Mouse (Mus musculus): ENCODE measurements at regions not wholly inside any gene's neighbourhood (a gene's known extent, or its start where the extent isn't known, plus 50 kb on each side); places are given as distances from the start of the nearest gene placed in this dataset.

- no peaks in the 10 kb centered on the region for H3K9me3 ChIP-seq
- H3K4me3 ChIP-seq: no peak overlapping the region
- H3K27ac ChIP-seq (replicated peaks): 0 out of 2 replicates have a peak overlapping the region, but pooled peaks have one; percentile 9
- H3K36me3 ChIP-seq: no peaks in the 10 kb centered on the region
- H3K4me2 ChIP-seq: no peak overlapping the region; the same call in 1 of the 2 replicates
- H3K4me1 ChIP-seq: peaks cover 18% of the 10 kb centered on the region
- no peak overlapping the region for H3K9ac ChIP-seq
- WGBS: 45% methylated on average over 4 of the region's 4 CpGs
- no peaks in the 10 kb centered on the region for H3K27me3 ChIP-seq (replicated peaks)
- no peak for ATAC-seq (ENCODE audit: extremely low read depth, insufficient number of reproducible peaks, low FRiP score, low TSS enrichment)
Measured at GRCm38 (mm10) chr15:42311166-42311565, 2177.0 kb downstream of the 9330182O14Rik start.

- Histone ChIP-seq H3K4me3 (no peak overlapping the region), H3K27me3 (replicated peaks) (no peaks in the 10 kb centered on the region), H3K4me1 (0 out of 2 replicates have a peak, but pooled peaks cover 2% of the 10 kb centered on the region), H3K9me3 (no peaks in the 10 kb centered on the region), H3K36me3 (no peaks in the 10 kb centered on the region), H3K9ac (no peak overlapping the region), H3K27ac (replicated peaks) (no peak overlapping the region), H3K4me2 (no peak overlapping the region)
- WGBS: 93% methylated on average over 1 of the region's 1 CpGs
- no peak for ATAC-seq (ENCODE audit: extremely low read depth, insufficient number of reproducible peaks, low FRiP score, low TSS enrichment)
Measured at GRCm38 (mm10) chr15:42320349-42320748, 2186.2 kb downstream of the 9330182O14Rik start.

GRCm38 (mm10) chr15:42322940-42323339 is 2188.8 kb downstream of the 9330182O14Rik start:
- WGBS: 91% methylated on average over 1 of the region's 1 CpGs
- no peak overlapping the region for H3K9ac ChIP-seq
- H3K27ac ChIP-seq (replicated peaks): no peak overlapping the region
- no peaks in the 10 kb centered on the region for H3K27me3 ChIP-seq (replicated peaks)
- no peak for ATAC-seq (ENCODE audit: extremely low read depth, insufficient number of reproducible peaks, low FRiP score, low TSS enrichment)
- H3K9me3 ChIP-seq: no peaks in the 10 kb centered on the region
- no peaks in the 10 kb centered on the region for H3K36me3 ChIP-seq
- 0 out of 2 replicates have a peak, but pooled peaks cover 4% of the 10 kb centered on the region for H3K4me1 ChIP-seq
- no peak overlapping the region for H3K4me3 ChIP-seq
- H3K4me2 ChIP-seq: no peak overlapping the region

- ATAC-seq (ENCODE audit: extremely low read depth, insufficient number of reproducible peaks, low FRiP score, low TSS enrichment): no peak
- WGBS: 34% methylated on average over 4 of the region's 4 CpGs
- H3K9me3 ChIP-seq: no peaks in the 10 kb centered on the region
- no peak overlapping the region for H3K27ac ChIP-seq (replicated peaks)
- H3K27me3 ChIP-seq (replicated peaks): no peaks in the 10 kb centered on the region
- no peak overlapping the region for H3K4me3 ChIP-seq
- H3K36me3 ChIP-seq: no peaks in the 10 kb centered on the region
- H3K9ac ChIP-seq: no peak overlapping the region
- H3K4me2 ChIP-seq: no peak overlapping the region
- 0 out of 2 replicates have a peak, but pooled peaks cover 4% of the 10 kb centered on the region for H3K4me1 ChIP-seq
Measured at GRCm38 (mm10) chr15:42325221-42325620, 2191.1 kb downstream of the 9330182O14Rik start.

DNA sequence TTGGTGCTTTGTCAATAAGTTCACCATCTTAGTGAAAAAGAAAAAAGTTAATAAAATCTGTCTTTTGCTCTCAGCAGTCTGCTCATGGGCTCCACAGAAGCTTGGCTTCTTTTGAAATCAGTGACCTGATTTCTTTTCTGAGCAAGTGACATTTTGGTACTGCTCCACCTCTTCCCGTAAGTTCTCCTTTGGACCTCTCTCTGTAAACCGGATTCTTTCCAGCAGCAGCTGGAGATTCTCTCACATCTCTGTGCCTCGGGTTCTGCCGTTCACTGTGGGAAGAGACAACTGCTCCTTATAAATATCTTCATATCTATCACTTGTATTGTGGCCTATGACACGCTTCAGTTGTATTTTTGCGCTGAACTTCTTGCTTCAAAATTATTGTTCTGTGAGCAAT is 2194.4 kb downstream of the 9330182O14Rik start:
- Histone ChIP-seq H3K4me3 (no peak overlapping the region), H3K27ac (replicated peaks) (no peak overlapping the region), H3K9me3 (no peaks in the 10 kb centered on the region), H3K36me3 (no peaks in the 10 kb centered on the region), H3K4me2 (no peak overlapping the region), H3K9ac (no peak overlapping the region), H3K4me1 (0 out of 2 replicates have a peak, but pooled peaks cover 4% of the 10 kb centered on the region), H3K27me3 (replicated peaks) (no peaks in the 10 kb centered on the region)
- ATAC-seq (ENCODE audit: extremely low read depth, insufficient number of reproducible peaks, low FRiP score, low TSS enrichment): no peak
- WGBS: 72% methylated on average over 6 of the region's 6 CpGs

- Histone ChIP-seq H3K9me3 (no peaks in the 10 kb centered on the region), H3K4me2 (no peak overlapping the region), H3K27me3 (replicated peaks) (no peaks in the 10 kb centered on the region), H3K4me3 (no peak overlapping the region), H3K4me1 (0 out of 2 replicates have a peak, but pooled peaks cover 4% of the 10 kb centered on the region), H3K27ac (replicated peaks) (no peak overlapping the region), H3K9ac (no peak overlapping the region), H3K36me3 (no peaks in the 10 kb centered on the region)
- WGBS: 66% methylated on average over 4 of the region's 4 CpGs
- ATAC-seq (ENCODE audit: extremely low read depth, insufficient number of reproducible peaks, low FRiP score, low TSS enrichment): no peak
Measured at GRCm38 (mm10) chr15:42329742-42330141, 2195.6 kb downstream of the 9330182O14Rik start.

- Histone ChIP-seq H3K9me3 (no peaks in the 10 kb centered on the region), H3K4me3 (no peak overlapping the region), H3K9ac (no peak overlapping the region), H3K4me1 (no peaks in the 10 kb centered on the region), H3K27ac (replicated peaks) (no peak overlapping the region), H3K27me3 (replicated peaks) (no peaks in the 10 kb centered on the region), H3K36me3 (no peaks in the 10 kb centered on the region), H3K4me2 (no peak overlapping the region)
- 82% methylated on average over 6 of the region's 6 CpGs for WGBS
- ATAC-seq (ENCODE audit: extremely low read depth, insufficient number of reproducible peaks, low FRiP score, low TSS enrichment): no peak
Measured at GRCm38 (mm10) chr15:42333642-42334041, 2199.5 kb downstream of the 9330182O14Rik start.

DNA sequence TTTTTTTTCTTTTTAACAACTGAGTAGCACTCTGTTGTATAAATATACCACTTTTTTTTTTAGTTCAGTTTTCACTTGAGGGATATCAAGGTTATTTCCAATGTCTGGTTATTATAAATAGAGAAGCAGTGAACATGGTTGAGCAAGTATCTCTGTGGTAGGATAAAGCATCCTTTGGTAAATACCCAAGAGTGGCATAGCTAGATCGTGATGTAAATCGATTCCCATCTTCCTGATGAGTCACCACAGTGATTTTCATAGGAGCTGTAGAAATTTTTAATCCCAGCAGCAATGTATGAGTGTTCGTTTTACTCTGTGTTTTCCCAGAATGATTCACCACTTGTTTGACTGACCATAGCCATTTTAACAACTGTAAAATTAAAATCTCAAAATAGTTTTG is 2212.0 kb downstream of the 9330182O14Rik start:
- Histone ChIP-seq H3K4me3 (no peak overlapping the region), H3K27ac (replicated peaks) (no peak overlapping the region), H3K4me2 (no peak overlapping the region), H3K9ac (no peak overlapping the region), H3K36me3 (no peaks in the 10 kb centered on the region), H3K27me3 (replicated peaks) (no peaks in the 10 kb centered on the region), H3K9me3 (0 out of 2 replicates have a peak, but pooled peaks cover 4% of the 10 kb centered on the region), H3K4me1 (no peaks in the 10 kb centered on the region)
- 70% methylated on average over 3 of the region's 3 CpGs for WGBS
- ATAC-seq (ENCODE audit: extremely low read depth, insufficient number of reproducible peaks, low FRiP score, low TSS enrichment): no peak

DNA sequence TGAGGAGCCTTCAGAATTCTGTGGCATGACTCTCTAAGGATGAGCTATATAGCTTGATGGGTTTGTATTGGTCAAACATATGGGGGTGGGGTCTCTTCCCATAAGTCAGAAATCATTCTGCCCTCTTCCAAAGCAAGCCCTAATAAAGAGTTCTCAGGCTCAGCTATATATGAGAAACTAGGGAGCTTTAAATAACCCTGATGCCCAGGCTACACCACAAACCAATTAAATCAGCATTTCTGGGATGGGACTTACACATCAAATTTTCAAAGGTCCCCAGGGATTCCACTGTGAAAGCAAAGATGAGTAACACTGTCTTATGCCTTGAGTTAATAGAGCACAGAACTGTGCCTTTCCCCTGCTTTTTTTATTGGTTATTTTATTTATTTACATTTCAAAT is 2227.7 kb downstream of the 9330182O14Rik start:
- ATAC-seq (ENCODE audit: extremely low read depth, insufficient number of reproducible peaks, low FRiP score, low TSS enrichment): no peak
- H3K27me3 ChIP-seq (replicated peaks): no peaks in the 10 kb centered on the region

GRCm38 (mm10) chr15:42364979-42365378 is 2230.8 kb downstream of the 9330182O14Rik start:
- Histone ChIP-seq H3K4me3 (no peak overlapping the region), H3K27me3 (replicated peaks) (no peaks in the 10 kb centered on the region), H3K9me3 (no peaks in the 10 kb centered on the region), H3K4me1 (no peaks in the 10 kb centered on the region), H3K9ac (no peak overlapping the region), H3K27ac (replicated peaks) (no peak overlapping the region), H3K36me3 (no peaks in the 10 kb centered on the region), H3K4me2 (no peak overlapping the region)
- 74% methylated on average over 1 of the region's 1 CpGs for WGBS
- ATAC-seq (ENCODE audit: extremely low read depth, insufficient number of reproducible peaks, low FRiP score, low TSS enrichment): no peak

More for the DNA sequence above, 2227.7 kb downstream of the 9330182O14Rik start:
- Histone ChIP-seq H3K4me1 (no peaks in the 10 kb centered on the region), H3K4me3 (no peak overlapping the region), H3K9me3 (no peaks in the 10 kb centered on the region), H3K36me3 (no peaks in the 10 kb centered on the region), H3K27ac (replicated peaks) (no peak overlapping the region), H3K9ac (no peak overlapping the region), H3K4me2 (no peak overlapping the region)

DNA sequence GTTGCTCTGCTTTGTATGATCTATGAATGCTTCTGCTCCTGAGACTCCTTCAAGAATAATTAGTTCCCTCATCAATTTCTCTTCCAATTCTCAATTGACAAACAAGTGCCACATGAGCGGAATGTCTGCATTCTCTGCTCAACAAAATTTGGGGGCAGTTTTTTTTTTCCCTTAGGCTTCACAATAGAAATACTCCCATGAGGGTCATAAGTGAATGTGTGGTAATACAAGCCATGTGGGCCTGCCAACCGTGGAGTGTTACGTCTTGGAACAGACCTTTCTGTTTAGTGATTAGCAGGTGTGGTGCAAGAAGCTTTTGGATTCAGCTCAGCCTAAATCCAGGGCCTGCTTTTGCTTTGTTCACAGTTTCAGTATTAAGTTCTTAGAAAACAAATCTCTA is 2232.6 kb downstream of the 9330182O14Rik start:
- H3K4me2 ChIP-seq: no peak overlapping the region
- ATAC-seq (ENCODE audit: extremely low read depth, insufficient number of reproducible peaks, low FRiP score, low TSS enrichment): no peak
- 79% methylated on average over 3 of the region's 3 CpGs for WGBS
- no peaks in the 10 kb centered on the region for H3K9me3 ChIP-seq
- no peak overlapping the region for H3K9ac ChIP-seq
- H3K27ac ChIP-seq (replicated peaks): no peak overlapping the region
- no peaks in the 10 kb centered on the region for H3K36me3 ChIP-seq
- H3K27me3 ChIP-seq (replicated peaks): no peaks in the 10 kb centered on the region
- H3K4me3 ChIP-seq: no peak overlapping the region
- no peaks in the 10 kb centered on the region for H3K4me1 ChIP-seq

- no peaks in the 10 kb centered on the region for H3K27me3 ChIP-seq (replicated peaks)
- H3K4me3 ChIP-seq: no peak overlapping the region
- no peaks in the 10 kb centered on the region for H3K9me3 ChIP-seq
- H3K4me1 ChIP-seq: peaks cover 3% of the 10 kb centered on the region; the same call in 1 of the 2 replicates
- no peak for ATAC-seq (ENCODE audit: extremely low read depth, insufficient number of reproducible peaks, low FRiP score, low TSS enrichment)
- H3K27ac ChIP-seq (replicated peaks): no peak overlapping the region
- no peak overlapping the region for H3K4me2 ChIP-seq
- H3K9ac ChIP-seq: no peak overlapping the region
- no peaks in the 10 kb centered on the region for H3K36me3 ChIP-seq
Measured at GRCm38 (mm10) chr15:42369603-42370002, 2235.4 kb downstream of the 9330182O14Rik start.
